Mouse (Mus musculus) hindbrain, embryonic 11.5 days (tissue): Measurements from ENCODE around the gene Vgll1. TPM values are rescaled to one million over a fixed set of nuclear protein-coding genes. Genes with fewer than 3 reads are reported as not detected.

ENCODE experiments used
- ATAC-seq: fragments of 200-750 bp; cut with Nextera tagmentation; 2 replicates; pipeline ENCODE4 v1.8.0; 2017; ENCODE audit warnings: mild to moderate bottlenecking, moderate TSS enrichment, moderate library complexity; ENCODE audit not compliant: low FRiP score
- DNase-seq: peaks from one replicate; pipeline ENCODE4 v3.0.0-alpha.2; 2015; ENCODE audit warnings: low spot score
- H3K27ac ChIP-seq: fragments of 300-500 bp; sonication (generic); 2 replicates; pipeline ENCODE4 v1.5.1; 2014; ENCODE audit warnings: mild to moderate bottlenecking, low read depth, low read length
- H3K27me3 ChIP-seq: fragments of 300-500 bp; sonication (generic); 2 replicates; pipeline ENCODE4 v1.6.1; 2014; ENCODE audit warnings: mild to moderate bottlenecking, low read length, moderate library complexity, mixed read lengths; ENCODE audit not compliant: control insufficient read depth, insufficient read depth
- H3K36me3 ChIP-seq: fragments of 300-500 bp; sonication (generic); 2 replicates; pipeline ENCODE4 v1.6.1; 2014; ENCODE audit warnings: mild to moderate bottlenecking, low read length, moderate library complexity, mixed read lengths; ENCODE audit not compliant: control insufficient read depth, insufficient read depth
- H3K4me1 ChIP-seq: fragments of 300-500 bp; sonication (generic); replicated peaks from 2 replicates; pipeline ENCODE4 v1.6.1; 2014; ENCODE audit warnings: low read length, mixed read lengths; ENCODE audit not compliant: control insufficient read depth, insufficient read depth
- H3K4me2 ChIP-seq: fragments of 300-500 bp; sonication (generic); replicated peaks from 2 replicates; pipeline ENCODE4 v1.6.1; 2014; ENCODE audit warnings: mild to moderate bottlenecking, low read depth, low read length
- H3K4me3 ChIP-seq: fragments of 300-500 bp; sonication (generic); 2 replicates; pipeline ENCODE4 v1.5.1; 2014; ENCODE audit warnings: low read depth, low read length
- H3K9ac ChIP-seq: fragments of 300-500 bp; sonication (generic); 2 replicates; pipeline ENCODE4 v1.6.1; 2014; ENCODE audit warnings: low read depth, low read length
- H3K9me3 ChIP-seq: fragments of 300-500 bp; sonication (generic); 2 replicates; pipeline ENCODE4 v1.6.1; 2016; ENCODE audit warnings: low read length; ENCODE audit not compliant: control insufficient read depth
- WGBS: fragments of 180-500 bp; shearing (Covaris S2); extraction: QIAGEN DNeasy Blood & Tissue Kit; methylation state at CpG from one replicate; pipeline ENCODE4 v1.1.7; 2014; 5-methylcytosine and 5-hydroxymethylcytosine counted together
- polyA plus RNA-seq: library from polyadenylated mRNA; unstranded; fragments of >200 nt; fragmentation: Nextera tagmentation; extraction: Ambion mirVana; gene quantifications from 2 replicates; pipeline ENCODE4 v1.2.1, GENCODE M21; 2014

The Vgll1 gene
- 0.21 and 0.23 TPM in 2 replicates for polyA plus RNA-seq

- H3K4me1 ChIP-seq, result no peaks in the 10 kb centered on the region
- H3K4me3 ChIP-seq, result no peak within 1 kb of the TSS
- DNase-seq (no peak), ATAC-seq (no peak)
- no peaks in the 10 kb centered on the region for H3K27me3 ChIP-seq
- no peaks in the 10 kb centered on the region for H3K36me3 ChIP-seq
- no peak within 1 kb of the TSS for H3K4me2 ChIP-seq
- H3K9ac ChIP-seq, result no peak within 1 kb of the TSS
- H3K27ac ChIP-seq, result no peak within 1 kb of the TSS
- H3K9me3 ChIP-seq, result no peaks in the 10 kb centered on the region
- 95% methylated on average over 4 of the region's 4 CpGs for WGBS
Measured at GRCm38 (mm10) chrX:57087806-57088205, at the start of gene Vgll1. Gene Vgll1 (plus strand): TSS chrX:57088106.

DNA sequence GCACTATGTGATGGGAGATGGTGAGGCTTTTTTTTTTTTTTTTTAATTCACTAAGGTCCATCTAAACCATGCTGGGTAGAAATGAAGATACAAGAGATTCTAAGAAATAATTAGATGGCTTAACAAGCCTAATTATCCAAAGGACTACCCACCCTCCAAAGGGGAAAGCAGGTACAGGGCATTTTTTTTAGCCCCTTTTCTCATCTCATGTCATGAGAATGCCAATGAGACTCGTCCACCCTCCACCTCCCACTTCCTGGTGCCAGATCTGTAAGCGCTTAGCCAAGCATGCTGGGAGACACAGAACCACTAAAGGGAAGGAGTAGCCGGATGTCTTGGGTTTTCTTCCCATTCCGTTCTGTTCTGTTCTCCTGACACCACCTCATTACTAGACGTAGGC lies 45.1 kb upstream of the Vgll1 start, which contains the start of gene Brs3:
Gene Brs3 (plus strand): TSS at position 301 of the 400 bp plus-strand sequence.
- Histone ChIP-seq H3K4me2 (no peak within 1 kb of the TSS), H3K27ac (no peak within 1 kb of the TSS), H3K4me3 (no peak within 1 kb of the TSS), H3K9ac (no peak within 1 kb of the TSS), H3K36me3 (no peaks in the 10 kb centered on the region), H3K27me3 (no peaks in the 10 kb centered on the region), H3K9me3 (no peaks in the 10 kb centered on the region), H3K4me1 (no peaks in the 10 kb centered on the region)
- ATAC-seq, result no peak
- 87% methylated on average over 5 of the region's 5 CpGs for WGBS
- DNase-seq, result no peak

GRCm38 (mm10) chrX:57043869-57044268 lies 44.0 kb upstream of the Vgll1 start:
- no peak for ATAC-seq
- H3K27ac ChIP-seq, result no peak overlapping the region
- WGBS, result 83% methylated on average over 6 of the region's 6 CpGs
- no peak overlapping the region for H3K9ac ChIP-seq
- no peak overlapping the region for H3K4me3 ChIP-seq
- H3K9me3 ChIP-seq, result no peaks in the 10 kb centered on the region
- H3K4me1 ChIP-seq, result no peaks in the 10 kb centered on the region
- H3K4me2 ChIP-seq, result no peak overlapping the region
- H3K27me3 ChIP-seq, result no peaks in the 10 kb centered on the region
- H3K36me3 ChIP-seq, result no peaks in the 10 kb centered on the region
- DNase-seq, result no peak

DNA sequence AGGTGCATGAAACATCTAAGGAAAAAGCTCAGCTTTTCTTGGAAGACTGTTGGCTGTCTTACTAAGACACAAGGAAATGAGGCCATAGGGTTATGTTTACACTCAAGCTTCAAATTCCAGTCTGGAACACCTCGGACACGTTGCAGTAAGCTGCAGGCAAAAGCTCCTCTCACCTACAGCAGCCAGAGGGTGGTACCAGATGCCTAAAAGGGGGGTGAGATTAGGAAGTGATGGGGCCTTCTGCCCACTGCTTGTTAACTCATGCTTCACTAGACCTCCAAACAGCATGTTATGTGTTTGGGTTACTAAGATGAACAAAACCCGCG lies 35.1 kb upstream of the Vgll1 start:
- H3K27me3 ChIP-seq, result no peaks in the 10 kb centered on the region
- 15% methylated on average over 4 of the region's 4 CpGs for WGBS
- peak overlapping the region; percentile 49 for H3K4me3 ChIP-seq
- no peak for DNase-seq
- ATAC-seq, result peak; percentile 72
- no peaks in the 10 kb centered on the region for H3K9me3 ChIP-seq
- H3K27ac ChIP-seq, result peak overlapping the region; percentile 92; the same call in 1 of the 2 replicates
- H3K4me2 ChIP-seq, result peak overlapping the region; percentile 33
- no peaks in the 10 kb centered on the region for H3K4me1 ChIP-seq
- H3K9ac ChIP-seq, result peak overlapping the region; percentile 67; the same call in 1 of the 2 replicates
- no peaks in the 10 kb centered on the region for H3K36me3 ChIP-seq

GRCm38 (mm10) chrX:57053174-57053992 lies 34.5 kb upstream of the Vgll1 start, which contains the start of gene Htatsf1:
Gene Htatsf1 (plus strand): TSS chrX:57053583.
- Histone ChIP-seq H3K4me3 (peak within 1 kb of the TSS; percentile 49), H3K4me2 (peak within 1 kb of the TSS; percentile 47), H3K27ac (peak within 1 kb of the TSS; percentile 92), H3K4me1 (no peaks in the 10 kb centered on the region), H3K9me3 (no peaks in the 10 kb centered on the region), H3K9ac (peak within 1 kb of the TSS; percentile 67), H3K36me3 (no peaks in the 10 kb centered on the region), H3K27me3 (no peaks in the 10 kb centered on the region)
- ATAC-seq (peak; percentile 97), DNase-seq (peak; percentile 84)
- 11% methylated on average over 47 of the region's 85 CpGs for WGBS

- 22% methylated on average over 11 of the region's 11 CpGs for WGBS
- DNase-seq, result no peak
Measured at GRCm38 (mm10) chrX:57053993-57054385, 33.9 kb upstream of the Vgll1 start.

DNA sequence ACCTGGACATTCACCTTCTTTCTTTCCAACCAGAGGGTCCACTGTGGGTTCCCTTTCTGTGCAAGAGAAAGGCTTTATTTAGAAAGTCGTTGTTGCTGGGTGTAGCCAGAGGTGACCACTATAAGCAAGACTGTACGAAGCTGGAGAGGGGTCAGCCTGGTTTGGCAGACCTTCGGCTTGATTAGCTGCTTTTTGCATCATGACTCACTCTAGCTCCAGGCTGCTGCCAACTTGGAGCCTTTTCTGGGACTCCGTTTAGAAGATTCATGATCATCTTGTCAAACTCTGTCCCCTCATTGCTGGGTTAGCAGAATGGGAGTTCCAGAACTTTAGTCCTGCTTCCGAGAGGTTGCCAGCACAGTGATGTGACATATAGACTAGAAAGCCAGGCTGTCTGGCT lies 6.4 kb upstream of the Vgll1 start:
- no peak for ATAC-seq

More at GRCm38 (mm10) chrX:57053993-57054385, 33.9 kb upstream of the Vgll1 start:
- Histone ChIP-seq H3K36me3 (no peaks in the 10 kb centered on the region), H3K9me3 (no peaks in the 10 kb centered on the region), H3K27ac (peak overlapping the region; percentile 92), H3K4me3 (peak overlapping the region; percentile 49), H3K27me3 (no peaks in the 10 kb centered on the region), H3K9ac (peak overlapping the region; percentile 67), H3K4me2 (peak overlapping the region; percentile 47), H3K4me1 (no peaks in the 10 kb centered on the region)
- ATAC-seq, result no peak; the same call in 1 of the 2 replicates

DNA sequence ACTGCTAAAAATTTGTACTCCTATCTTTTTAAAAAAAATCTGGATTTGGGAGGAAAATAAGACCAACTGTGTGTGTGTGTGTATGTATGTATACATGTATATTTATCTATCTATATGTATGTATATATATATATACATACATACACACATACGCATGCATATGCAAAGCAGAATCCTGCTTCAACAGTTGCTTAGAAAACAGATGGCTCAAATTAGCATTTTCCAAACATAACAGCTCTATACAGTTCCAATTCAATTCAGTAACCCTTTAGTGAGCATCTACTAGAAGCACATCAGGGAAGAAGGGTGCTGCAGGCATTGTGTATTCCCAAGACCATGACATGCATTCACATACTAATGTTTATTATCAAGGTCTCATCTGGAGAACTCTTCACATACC lies 15.5 kb downstream of the Vgll1 start:
- no peaks in the 10 kb centered on the region for H3K4me1 ChIP-seq
- DNase-seq (no peak), ATAC-seq (no peak)
- H3K27me3 ChIP-seq, result no peaks in the 10 kb centered on the region
- H3K4me3 ChIP-seq, result no peak overlapping the region
- no peak overlapping the region for H3K4me2 ChIP-seq
- no peaks in the 10 kb centered on the region for H3K36me3 ChIP-seq
- WGBS, result 100% methylated on average over 1 of the region's 1 CpGs
- H3K27ac ChIP-seq, result no peak overlapping the region
- H3K9ac ChIP-seq, result no peak overlapping the region
- H3K9me3 ChIP-seq, result no peaks in the 10 kb centered on the region

More for the DNA sequence above, 6.4 kb upstream of the Vgll1 start:
- H3K9me3 ChIP-seq, result no peaks in the 10 kb centered on the region
- no peak overlapping the region for H3K27ac ChIP-seq
- no peaks in the 10 kb centered on the region for H3K36me3 ChIP-seq
- H3K27me3 ChIP-seq, result no peaks in the 10 kb centered on the region
- no peak overlapping the region for H3K4me3 ChIP-seq
- DNase-seq, result no peak
- WGBS, result 82% methylated on average over 5 of the region's 5 CpGs
- no peaks in the 10 kb centered on the region for H3K4me1 ChIP-seq
- no peak overlapping the region for H3K4me2 ChIP-seq
- H3K9ac ChIP-seq, result no peak overlapping the region

- Histone ChIP-seq H3K4me3 (no peak overlapping the region), H3K27ac (no peak overlapping the region), H3K27me3 (no peaks in the 10 kb centered on the region), H3K36me3 (no peaks in the 10 kb centered on the region), H3K4me2 (no peak overlapping the region), H3K9me3 (no peaks in the 10 kb centered on the region), H3K9ac (no peak overlapping the region), H3K4me1 (no peaks in the 10 kb centered on the region)
- WGBS, result 91% methylated on average over 3 of the region's 3 CpGs
- DNase-seq (no peak), ATAC-seq (no peak)
Measured at GRCm38 (mm10) chrX:57106956-57107355, 19.1 kb downstream of the Vgll1 start.
